Mouse (Mus musculus) neural tube, embryonic 14.5 days (tissue): ENCODE measurements around the gene Sub1. TPM values are rescaled to one million over a fixed set of nuclear protein-coding genes. Genes with fewer than 3 reads are reported as not detected.

Experiments
- ATAC-seq: fragments of 200-750 bp; cut with Nextera tagmentation; 2 replicates; pipeline ENCODE4 v1.8.0; 2017; ENCODE audit warnings: low read depth, mild to moderate bottlenecking, moderate TSS enrichment, moderate library complexity
- H3K27ac ChIP-seq: fragments of 300-500 bp; sonication (generic); 2 replicates; pipeline ENCODE4 v1.5.1; 2014; ENCODE audit warnings: low read depth, mild to moderate bottlenecking, control low read depth, low read length, moderate library complexity, mixed read lengths
- H3K27me3 ChIP-seq: fragments of 300-500 bp; sonication (generic); 2 replicates; pipeline ENCODE4 v1.6.1; 2014; ENCODE audit warnings: low read length; ENCODE audit not compliant: control insufficient read depth, insufficient read depth
- H3K36me3 ChIP-seq: fragments of 300-500 bp; sonication (generic); 2 replicates; pipeline ENCODE4 v1.6.1; 2014; ENCODE audit warnings: low read length, mixed read lengths; ENCODE audit not compliant: control insufficient read depth, insufficient read depth
- H3K4me1 ChIP-seq: fragments of 300-500 bp; sonication (generic); 2 replicates; pipeline ENCODE4 v1.6.1; 2014; ENCODE audit warnings: low read length; ENCODE audit not compliant: control insufficient read depth, insufficient read depth
- H3K4me2 ChIP-seq: fragments of 300-500 bp; sonication (generic); 2 replicates; pipeline ENCODE4 v1.6.1; 2014; ENCODE audit warnings: mild to moderate bottlenecking, low read depth, low read length, control low read depth
- H3K4me3 ChIP-seq: fragments of 300-500 bp; sonication (generic); 2 replicates; pipeline ENCODE4 v1.5.1; 2014; ENCODE audit warnings: low read depth, low read length, control low read depth, mixed read lengths
- H3K9ac ChIP-seq: fragments of 300-500 bp; sonication (generic); replicated peaks from 2 replicates; pipeline ENCODE4 v1.6.1; 2014; ENCODE audit warnings: low read depth, mild to moderate bottlenecking, control low read depth, low read length, mixed read lengths
- H3K9me3 ChIP-seq: fragments of 300-500 bp; sonication (generic); 2 replicates; pipeline ENCODE4 v1.6.1; 2016; ENCODE audit warnings: low read length; ENCODE audit not compliant: control insufficient read depth
- WGBS: fragments of 180-500 bp; shearing (Covaris S2); extraction: QIAGEN DNeasy Blood & Tissue Kit; methylation state at CpG from one replicate; pipeline ENCODE4 v1.1.7; 2014; 5-methylcytosine and 5-hydroxymethylcytosine counted together
- polyA plus RNA-seq: library from polyadenylated mRNA; unstranded; fragments of >200 nt; fragmentation: Nextera tagmentation; extraction: Ambion mirVana; gene quantifications from 2 replicates; pipeline ENCODE4 v1.2.1, GENCODE M21; 2014

The Sub1 gene
- polyA plus RNA-seq, 1 experiment from 2014 or later = 564 TPM

DNA sequence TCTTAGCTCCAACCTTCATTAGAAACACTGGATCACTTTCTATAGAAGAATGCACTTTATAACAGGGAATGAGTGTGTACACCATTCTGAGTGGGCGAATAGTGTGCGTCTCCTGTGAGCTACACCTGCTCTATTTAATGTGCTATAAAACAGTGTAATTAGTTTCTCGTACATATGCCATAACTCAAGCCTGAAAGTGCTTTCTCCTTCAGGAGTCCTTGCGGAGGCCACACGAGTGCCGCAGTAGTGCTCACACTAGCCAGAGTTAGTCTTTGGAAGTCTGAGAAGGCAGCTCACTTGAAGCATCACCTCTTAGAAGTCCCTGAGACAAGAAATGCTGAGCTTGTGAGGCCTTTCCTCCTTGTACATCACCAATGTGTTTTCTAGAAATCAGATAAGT, 9.4 kb upstream of the Sub1 start:
- no peak overlapping the region for H3K4me3 ChIP-seq
- no peaks in the 10 kb centered on the region for H3K4me1 ChIP-seq
- no peak overlapping the region for H3K4me2 ChIP-seq
- H3K9me3 ChIP-seq = no peaks in the 10 kb centered on the region
- H3K9ac ChIP-seq = no peak overlapping the region
- no peaks in the 10 kb centered on the region for H3K36me3 ChIP-seq
- H3K27me3 ChIP-seq = no peaks in the 10 kb centered on the region
- ATAC-seq = peak; percentile 58
- no peak overlapping the region for H3K27ac ChIP-seq
- WGBS = 65% methylated on average over 6 of the region's 6 CpGs

DNA sequence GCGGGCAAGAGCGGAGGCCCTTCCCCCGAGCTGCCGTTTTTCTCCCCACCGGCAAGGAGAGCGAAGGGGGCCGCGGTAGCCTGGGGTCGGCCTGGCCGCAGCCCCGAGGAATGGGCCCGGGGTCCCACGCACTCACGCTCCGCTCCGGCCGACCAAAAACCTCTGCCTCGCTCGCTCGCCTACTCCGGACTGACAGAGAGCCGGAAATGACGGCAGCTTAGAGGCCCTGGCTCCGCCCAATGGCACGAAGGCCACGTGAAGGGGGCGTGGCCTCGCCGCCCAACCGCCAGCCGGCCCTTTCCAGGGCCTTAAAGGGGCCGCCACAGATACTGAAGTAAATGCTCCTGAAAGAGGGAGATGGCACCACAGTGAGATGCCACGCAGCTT, 975 bp downstream of the Sub1 start:
- Histone ChIP-seq H3K27me3 (no peaks in the 10 kb centered on the region), H3K27ac (peak overlapping the region; percentile 83), H3K4me2 (peak overlapping the region; percentile 73), H3K4me1 (peaks cover 13% of the 10 kb centered on the region), H3K9me3 (no peaks in the 10 kb centered on the region), H3K9ac (peak overlapping the region; percentile 90), H3K36me3 (peaks cover 5% of the 10 kb centered on the region; the same call in 1 of the 2 replicates), H3K4me3 (peak overlapping the region; percentile 99)
- peak; percentile 99 for ATAC-seq
- WGBS = under 1% methylated on average over 27 of the region's 33 CpGs

DNA sequence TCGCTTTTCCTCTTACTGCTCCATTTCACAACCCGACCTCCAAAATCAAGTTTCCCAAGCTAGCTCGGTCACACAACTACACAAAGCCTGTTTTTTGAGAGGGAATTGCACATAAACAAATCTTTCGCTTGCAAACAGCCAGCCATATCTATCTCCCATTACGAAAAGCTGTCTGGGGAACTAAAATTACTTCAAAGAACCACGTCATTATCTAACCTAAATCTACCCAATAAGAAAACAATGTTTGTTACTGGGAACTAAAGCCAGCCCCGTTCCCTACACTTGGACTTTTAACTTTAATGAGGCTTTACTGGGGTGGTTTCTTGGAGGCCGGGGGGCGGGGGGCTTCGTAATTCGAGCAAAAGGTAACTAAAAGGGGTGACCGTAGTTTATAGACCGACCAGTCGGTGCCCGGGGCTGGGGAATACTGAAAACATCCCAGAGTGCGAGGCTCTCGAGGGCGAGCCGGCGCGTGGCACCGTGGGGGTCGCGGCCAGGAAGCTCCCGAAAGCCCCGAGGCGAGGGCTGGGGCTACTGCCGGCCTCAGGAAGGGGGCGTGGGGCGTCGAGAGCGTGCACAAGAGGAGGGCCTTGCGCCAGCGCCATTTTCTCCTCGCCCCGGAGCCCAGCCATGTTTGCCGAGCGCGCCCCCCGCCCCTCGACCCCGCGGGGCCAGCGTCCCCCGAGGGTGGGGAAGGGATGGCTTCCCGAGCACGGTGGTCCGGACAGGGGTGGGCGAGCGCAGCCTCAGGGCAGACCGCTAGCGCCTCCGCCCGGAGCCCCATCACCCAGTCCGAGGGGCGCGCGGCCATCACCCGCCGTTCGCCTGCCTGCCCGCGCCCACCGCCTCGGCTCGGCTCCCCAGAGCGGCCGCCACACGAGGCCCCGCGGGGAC, 1.6 kb downstream of the Sub1 start:
- Histone ChIP-seq H3K27me3 (no peaks in the 10 kb centered on the region), H3K4me2 (peak overlapping the region; percentile 73), H3K27ac (peak overlapping the region; percentile 83), H3K36me3 (peaks cover 12% of the 10 kb centered on the region), H3K9me3 (no peaks in the 10 kb centered on the region), H3K4me1 (peaks cover 13% of the 10 kb centered on the region), H3K9ac (peak overlapping the region; percentile 90), H3K4me3 (peak overlapping the region; percentile 99)
- peak; percentile 83 for ATAC-seq
- WGBS = 1% methylated on average over 55 of the region's 71 CpGs

DNA sequence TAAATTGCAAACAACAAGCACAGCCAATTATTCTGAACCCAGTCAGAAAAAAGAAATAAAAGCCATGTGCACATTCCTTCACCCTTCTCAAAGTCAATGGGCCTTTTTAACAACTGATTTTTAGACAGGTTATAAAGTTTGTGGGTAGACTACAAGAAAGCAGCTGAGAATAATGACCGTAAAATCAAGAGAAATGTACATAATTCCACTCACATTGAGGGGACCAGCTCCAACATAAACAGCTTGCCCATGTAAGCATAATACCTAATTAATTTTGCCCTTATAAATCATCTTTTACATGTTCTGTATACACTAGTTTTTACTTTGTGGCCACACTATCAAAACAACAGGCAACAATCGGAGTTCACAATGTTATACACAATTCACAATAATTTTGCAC, 2.8 kb downstream of the Sub1 start:
- Histone ChIP-seq H3K36me3 (peaks cover 22% of the 10 kb centered on the region), H3K4me1 (peaks cover 13% of the 10 kb centered on the region), H3K9me3 (no peaks in the 10 kb centered on the region), H3K9ac (0 out of 2 replicates have a peak overlapping the region, but pooled peaks have one; percentile 35), H3K27me3 (no peaks in the 10 kb centered on the region), H3K4me2 (peak overlapping the region; percentile 73), H3K27ac (no peak overlapping the region), H3K4me3 (peak overlapping the region; percentile 99; the same call in 1 of the 2 replicates)
- 70% methylated on average over 2 of the region's 2 CpGs for WGBS
- ATAC-seq = no peak

DNA sequence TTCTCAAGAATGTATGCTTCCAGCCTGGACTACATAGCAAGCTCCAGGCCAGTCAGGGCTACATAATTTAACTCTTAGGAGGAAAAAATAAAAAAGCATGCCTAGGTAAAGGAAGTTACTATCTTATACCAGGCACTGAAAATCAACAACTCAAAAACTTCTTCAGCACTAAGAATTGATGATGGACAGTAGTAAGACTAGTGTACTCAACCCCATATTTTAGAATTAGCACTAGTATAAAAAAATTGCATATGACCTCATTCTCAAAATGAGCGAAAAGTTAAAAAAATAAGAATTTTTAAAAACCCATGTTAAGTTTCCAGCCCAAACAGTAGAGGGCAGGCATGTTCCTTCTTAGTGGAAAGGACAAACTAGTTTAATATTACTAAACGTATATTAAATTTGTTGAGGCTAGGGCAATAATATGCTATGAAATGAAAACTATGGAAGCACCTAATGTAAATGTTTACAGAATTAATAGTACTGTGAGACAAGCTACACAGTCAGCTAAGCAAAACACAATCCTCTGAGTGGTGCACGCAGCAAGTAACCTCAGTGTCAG, 5.2 kb downstream of the Sub1 start:
- no peak overlapping the region for H3K27ac ChIP-seq
- WGBS = 81% methylated on average over 3 of the region's 3 CpGs
- no peak overlapping the region for H3K9ac ChIP-seq
- ATAC-seq = no peak
- no peaks in the 10 kb centered on the region for H3K9me3 ChIP-seq
- H3K36me3 ChIP-seq = peaks cover 43% of the 10 kb centered on the region
- H3K27me3 ChIP-seq = no peaks in the 10 kb centered on the region
- H3K4me2 ChIP-seq = no peak overlapping the region
- peaks cover 13% of the 10 kb centered on the region for H3K4me1 ChIP-seq
- H3K4me3 ChIP-seq = no peak overlapping the region

DNA sequence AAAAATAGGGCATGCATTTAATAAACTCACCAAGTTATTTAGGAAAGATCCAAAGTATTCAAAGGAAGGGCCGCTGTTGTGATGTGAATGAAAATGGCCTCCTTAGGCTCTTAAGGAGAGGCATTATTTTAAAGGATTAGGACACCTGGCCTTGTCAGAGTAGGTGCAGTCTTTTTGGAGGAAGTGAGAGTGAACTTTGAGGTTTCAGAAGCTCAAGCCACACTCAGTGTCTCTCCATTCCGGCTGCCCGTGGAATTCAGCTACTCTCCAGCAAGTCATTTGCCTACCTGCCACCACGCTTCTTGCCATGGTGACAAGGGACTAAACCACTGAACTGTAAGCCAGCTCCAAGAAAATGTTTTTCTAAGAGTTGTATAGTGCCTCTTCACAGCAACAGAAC, 8.2 kb downstream of the Sub1 start:
- Histone ChIP-seq H3K36me3 (peaks cover 62% of the 10 kb centered on the region), H3K27me3 (no peaks in the 10 kb centered on the region), H3K9ac (no peak overlapping the region), H3K4me3 (no peak overlapping the region), H3K4me2 (no peak overlapping the region), H3K4me1 (no peaks in the 10 kb centered on the region), H3K9me3 (no peaks in the 10 kb centered on the region), H3K27ac (no peak overlapping the region)
- WGBS = 96% methylated on average over 4 of the region's 4 CpGs
- ATAC-seq = no peak

DNA sequence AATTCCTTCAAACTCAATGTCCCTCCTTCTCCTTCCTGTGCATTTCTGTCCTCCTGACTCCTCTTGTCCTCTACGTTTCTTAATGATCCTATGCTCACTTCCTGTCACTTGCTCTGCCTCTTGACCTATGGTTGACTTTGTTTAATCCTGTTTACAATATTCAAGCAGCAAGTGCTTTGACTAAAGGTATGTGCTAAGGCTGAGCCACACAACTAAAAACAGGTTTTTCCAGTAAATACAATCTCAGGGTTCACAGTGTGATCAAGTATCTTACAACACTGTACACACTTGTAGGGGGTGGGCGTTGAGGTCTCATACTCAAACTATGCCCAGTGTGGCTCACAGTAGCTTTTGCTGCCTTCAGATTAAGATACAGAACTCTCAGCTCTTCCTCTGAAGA, 8.9 kb downstream of the Sub1 start:
- Histone ChIP-seq H3K27ac (no peak overlapping the region), H3K9ac (no peak overlapping the region), H3K36me3 (peaks cover 62% of the 10 kb centered on the region), H3K27me3 (no peaks in the 10 kb centered on the region), H3K4me1 (no peaks in the 10 kb centered on the region), H3K4me3 (no peak overlapping the region), H3K4me2 (no peak overlapping the region), H3K9me3 (no peaks in the 10 kb centered on the region)
- no peak for ATAC-seq
- 90% methylated on average over 2 of the region's 2 CpGs for WGBS

DNA sequence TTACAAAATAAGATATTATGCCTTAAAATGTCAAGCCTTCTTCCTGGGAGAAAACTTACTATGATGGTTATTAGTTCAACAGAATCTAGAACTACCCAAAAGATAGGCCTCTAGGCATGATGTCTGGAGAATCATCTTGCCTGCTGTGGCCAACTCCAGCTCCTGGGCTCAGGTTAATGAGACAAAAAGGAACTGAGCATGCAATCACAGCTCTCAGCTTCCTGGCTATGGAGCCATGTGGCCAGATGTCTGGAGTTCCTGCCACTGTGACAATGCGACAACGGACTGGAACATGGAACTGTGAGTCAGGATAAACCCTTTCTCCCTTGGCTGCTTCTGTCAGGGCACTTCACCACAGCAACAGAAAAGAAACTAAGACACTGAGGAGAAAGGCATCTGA, 14.8 kb downstream of the Sub1 start:
- H3K36me3 ChIP-seq = peaks cover 44% of the 10 kb centered on the region; the same call in 1 of the 2 replicates

DNA sequence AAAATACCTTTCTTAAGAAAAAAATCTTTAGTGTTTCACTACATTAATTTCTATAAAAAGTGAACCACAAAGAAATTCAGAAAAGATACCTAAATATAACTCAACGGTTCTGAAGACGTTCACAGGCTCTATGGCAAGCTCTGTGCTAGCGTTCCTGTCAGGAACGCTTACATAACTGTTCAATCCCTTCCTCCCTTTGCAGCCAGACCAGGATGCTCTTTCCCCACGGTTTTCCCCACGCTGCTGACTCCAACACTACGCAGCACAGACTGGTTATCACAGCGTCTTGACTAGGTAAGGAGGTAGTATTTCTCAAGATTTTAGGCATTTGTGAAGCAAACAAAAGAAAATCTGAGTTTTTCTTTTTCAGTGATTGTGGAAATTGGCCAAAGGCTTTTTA, 15.3 kb downstream of the Sub1 start:
- Histone ChIP-seq H3K9ac (no peak overlapping the region), H3K27ac (no peak overlapping the region), H3K27me3 (no peaks in the 10 kb centered on the region), H3K4me3 (no peak overlapping the region), H3K4me1 (no peaks in the 10 kb centered on the region), H3K9me3 (no peaks in the 10 kb centered on the region), H3K4me2 (no peak overlapping the region), H3K36me3 (peaks cover 39% of the 10 kb centered on the region; the same call in 1 of the 2 replicates)
- ATAC-seq = no peak
- WGBS = 93% methylated on average over 8 of the region's 8 CpGs

More for the DNA sequence above, 14.8 kb downstream of the Sub1 start:
- Histone ChIP-seq H3K27me3 (no peaks in the 10 kb centered on the region), H3K9ac (no peak overlapping the region), H3K9me3 (no peaks in the 10 kb centered on the region), H3K4me2 (no peak overlapping the region), H3K4me1 (no peaks in the 10 kb centered on the region), H3K27ac (no peak overlapping the region), H3K4me3 (no peak overlapping the region)
- ATAC-seq = no peak
- 87% methylated on average over 2 of the region's 2 CpGs for WGBS
